Mouse (Mus musculus): ENCODE data around the gene Vkorc1l1. TPM values are rescaled to one million over a fixed set of nuclear protein-coding genes. Genes with fewer than 3 reads are reported as not detected.

The Vkorc1l1 gene
- polyA plus RNA-seq, 1 experiment from 2014 or later: 31.3 TPM

DNA sequence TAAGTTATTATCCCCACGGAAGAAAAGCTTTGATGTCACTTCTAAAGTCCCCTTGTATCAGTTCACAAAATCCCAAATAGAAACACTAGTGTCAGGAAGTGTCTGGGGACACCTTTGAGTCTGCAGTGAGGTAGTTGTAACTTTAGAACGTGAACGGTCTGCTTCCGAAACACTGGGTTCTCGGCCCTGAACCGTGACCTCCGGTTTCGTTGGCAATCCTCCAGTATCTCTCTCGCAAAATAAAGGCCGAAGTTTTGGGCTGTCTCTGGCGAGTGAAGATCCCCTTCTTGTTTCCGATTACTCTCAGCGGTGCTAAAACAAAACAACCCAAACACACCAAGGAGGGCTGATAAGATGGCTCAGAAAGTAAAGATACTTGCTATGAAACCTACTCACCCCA, 47.6 kb downstream of the Vkorc1l1 start:
- no peaks in the 10 kb centered on the region for H3K27me3 ChIP-seq
- H3K36me3 ChIP-seq: no peaks in the 10 kb centered on the region
- no peak for ATAC-seq (replicated peaks)
- WGBS: 86% methylated on average over 13 of the region's 13 CpGs
- H3K4me1 ChIP-seq: no peaks in the 10 kb centered on the region
- no peaks in the 10 kb centered on the region for H3K9me3 ChIP-seq
- H3K4me2 ChIP-seq (replicated peaks): no peak overlapping the region
- H3K27ac ChIP-seq (replicated peaks): no peak overlapping the region
- no peak overlapping the region for H3K9ac ChIP-seq (replicated peaks)
- H3K4me3 ChIP-seq: no peak overlapping the region

DNA sequence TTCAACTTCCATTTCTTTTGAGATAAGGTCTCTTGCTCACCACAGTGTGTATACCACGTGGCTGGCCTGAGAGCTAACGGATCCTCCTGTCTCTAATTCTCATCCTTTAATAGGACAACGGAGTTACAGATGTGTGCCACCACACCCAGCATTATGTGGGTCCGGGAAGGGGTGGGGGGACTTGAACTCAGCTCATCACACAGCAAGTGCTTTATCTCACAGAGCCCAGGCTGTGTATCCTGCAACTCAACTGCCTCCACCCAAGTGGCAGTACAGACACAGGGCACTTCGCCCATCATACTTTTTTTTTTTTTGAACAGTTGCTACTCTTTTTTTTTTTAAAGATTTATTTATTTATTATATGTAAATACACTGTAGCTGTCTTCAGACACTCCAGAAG, 50.1 kb downstream of the Vkorc1l1 start:
- H3K27me3 ChIP-seq: no peaks in the 10 kb centered on the region
- no peak for ATAC-seq (replicated peaks)
- no peak overlapping the region for H3K27ac ChIP-seq (replicated peaks)
- H3K9me3 ChIP-seq: no peaks in the 10 kb centered on the region
- WGBS: 95% methylated on average over 5 of the region's 5 CpGs
- no peak overlapping the region for H3K9ac ChIP-seq (replicated peaks)
- no peak overlapping the region for H3K4me3 ChIP-seq
- no peaks in the 10 kb centered on the region for H3K36me3 ChIP-seq
- H3K4me2 ChIP-seq (replicated peaks): no peak overlapping the region
- no peaks in the 10 kb centered on the region for H3K4me1 ChIP-seq

DNA sequence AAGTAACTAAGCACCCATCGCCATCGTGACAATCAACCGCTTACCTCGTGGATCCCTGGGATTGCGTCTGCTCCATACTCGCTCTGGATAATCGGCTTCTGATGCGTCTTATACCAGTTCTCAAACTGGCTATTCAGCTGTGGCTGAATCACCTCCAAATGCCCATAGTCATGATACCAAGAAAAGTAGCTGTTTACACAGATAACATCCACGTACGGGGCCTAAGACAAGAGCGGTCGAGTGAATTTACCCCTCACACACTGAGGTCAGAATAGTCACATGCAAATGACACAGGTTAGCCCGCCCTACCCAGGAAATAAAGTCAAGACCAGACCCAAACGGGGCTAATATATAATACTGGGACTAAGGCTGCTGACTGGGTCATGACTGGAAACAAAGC, 51.6 kb downstream of the Vkorc1l1 start:
- ATAC-seq (replicated peaks): no peak
- Histone ChIP-seq H3K9ac (replicated peaks) (no peak overlapping the region), H3K9me3 (no peaks in the 10 kb centered on the region), H3K4me2 (replicated peaks) (no peak overlapping the region), H3K4me1 (no peaks in the 10 kb centered on the region), H3K4me3 (no peak overlapping the region), H3K36me3 (no peaks in the 10 kb centered on the region), H3K27ac (replicated peaks) (no peak overlapping the region), H3K27me3 (no peaks in the 10 kb centered on the region)
- WGBS: 89% methylated on average over 14 of the region's 14 CpGs

DNA sequence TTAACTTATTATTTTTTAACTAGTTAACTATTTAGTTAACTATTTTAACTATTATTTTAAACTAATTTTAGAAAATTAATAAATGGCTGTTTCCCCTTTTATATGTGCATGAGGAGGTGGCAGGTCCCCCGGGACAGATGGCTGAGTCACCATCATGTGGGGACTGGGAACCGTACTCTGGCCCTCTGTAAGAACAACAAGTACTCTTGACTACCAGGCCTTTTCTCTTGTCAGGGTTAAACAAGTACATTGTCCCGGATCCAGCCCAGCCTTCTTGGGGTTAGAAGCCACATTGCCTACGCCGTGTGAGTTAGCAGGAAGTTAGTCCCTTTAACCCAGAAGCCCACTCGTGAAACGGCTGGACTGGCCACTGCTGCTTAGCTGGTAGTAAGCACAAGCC, 53.2 kb downstream of the Vkorc1l1 start:
- Histone ChIP-seq H3K4me2 (replicated peaks) (no peak overlapping the region), H3K27ac (replicated peaks) (no peak overlapping the region), H3K4me3 (no peak overlapping the region), H3K4me1 (no peaks in the 10 kb centered on the region), H3K36me3 (no peaks in the 10 kb centered on the region), H3K27me3 (no peaks in the 10 kb centered on the region), H3K9me3 (no peaks in the 10 kb centered on the region), H3K9ac (replicated peaks) (no peak overlapping the region)
- WGBS: 95% methylated on average over 7 of the region's 7 CpGs
- ATAC-seq (replicated peaks): no peak

DNA sequence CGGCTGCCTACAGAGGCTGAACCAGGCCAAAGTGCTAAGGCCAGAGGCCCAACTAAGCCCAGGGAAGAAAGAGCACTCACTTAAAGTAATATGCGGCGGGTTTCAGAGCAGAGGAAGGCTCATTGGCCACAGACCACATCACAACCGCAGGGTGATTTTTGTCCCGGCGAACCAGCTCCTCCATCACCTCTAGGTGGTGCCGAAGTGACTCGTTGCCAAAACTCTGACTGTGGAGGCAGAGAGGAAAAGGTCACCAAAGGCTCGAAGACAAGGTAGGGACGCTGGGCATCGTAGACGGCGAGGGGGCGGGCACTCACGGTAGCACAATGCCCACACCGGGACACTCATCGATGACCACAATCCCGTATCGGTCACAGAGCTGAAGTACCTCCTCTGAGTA, 55.9 kb downstream of the Vkorc1l1 start:
- Histone ChIP-seq H3K4me2 (replicated peaks) (no peak overlapping the region), H3K4me1 (peaks cover 1% of the 10 kb centered on the region), H3K9ac (replicated peaks) (no peak overlapping the region), H3K4me3 (no peak overlapping the region), H3K36me3 (no peaks in the 10 kb centered on the region), H3K27me3 (no peaks in the 10 kb centered on the region), H3K27ac (replicated peaks) (no peak overlapping the region), H3K9me3 (no peaks in the 10 kb centered on the region)
- 77% methylated on average over 19 of the region's 19 CpGs for WGBS
- no peak for ATAC-seq (replicated peaks)

DNA sequence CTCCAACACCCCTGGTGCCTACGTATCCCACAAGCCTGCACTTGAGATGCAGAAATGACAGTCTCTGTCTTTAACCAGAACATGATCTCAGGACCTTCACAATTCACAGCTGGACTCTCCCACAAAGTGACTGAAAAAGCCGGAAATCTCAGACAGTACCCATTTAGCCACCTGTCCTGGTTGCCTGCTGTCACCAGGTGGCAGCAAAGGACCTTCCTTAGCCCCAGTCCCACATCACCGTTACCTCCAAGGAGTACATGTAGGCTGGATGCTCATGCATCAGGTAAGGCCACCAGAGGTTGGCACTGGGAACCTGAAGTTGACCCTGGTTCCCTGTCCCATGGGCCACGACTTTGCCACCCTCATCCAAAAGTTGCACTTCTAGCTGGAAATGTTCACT, 57.3 kb downstream of the Vkorc1l1 start:
- Histone ChIP-seq H3K36me3 (no peaks in the 10 kb centered on the region), H3K4me2 (replicated peaks) (no peak overlapping the region), H3K27ac (replicated peaks) (no peak overlapping the region), H3K27me3 (no peaks in the 10 kb centered on the region), H3K4me1 (peaks cover 4% of the 10 kb centered on the region), H3K9ac (replicated peaks) (no peak overlapping the region), H3K4me3 (no peak overlapping the region), H3K9me3 (no peaks in the 10 kb centered on the region)
- 30% methylated on average over 4 of the region's 4 CpGs for WGBS
- no peak for ATAC-seq (replicated peaks)

DNA sequence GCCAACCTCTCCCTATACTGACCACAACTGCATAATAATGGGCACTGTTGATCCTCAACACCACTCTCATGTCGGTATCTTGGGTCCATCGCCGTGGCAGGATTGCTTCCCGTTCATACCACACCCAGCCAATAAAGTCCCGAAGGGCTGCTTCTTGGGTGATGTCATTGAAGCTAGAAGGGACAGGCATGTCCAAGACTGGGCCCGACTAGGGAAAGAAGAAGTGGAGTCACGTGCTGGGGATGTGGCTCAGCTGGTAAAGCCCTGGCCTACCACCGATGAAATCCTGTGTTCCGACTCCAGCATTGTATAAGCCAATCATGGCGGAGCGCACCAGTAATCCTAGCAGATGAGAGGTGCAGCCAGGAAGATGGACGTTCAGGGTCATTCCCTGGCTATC, 59.0 kb downstream of the Vkorc1l1 start:
- no peaks in the 10 kb centered on the region for H3K9me3 ChIP-seq
- no peak overlapping the region for H3K27ac ChIP-seq (replicated peaks)
- H3K36me3 ChIP-seq: no peaks in the 10 kb centered on the region
- WGBS: 93% methylated on average over 12 of the region's 12 CpGs
- H3K27me3 ChIP-seq: no peaks in the 10 kb centered on the region
- H3K4me2 ChIP-seq (replicated peaks): no peak overlapping the region
- peaks cover 4% of the 10 kb centered on the region for H3K4me1 ChIP-seq
- ATAC-seq (replicated peaks): no peak
- no peak overlapping the region for H3K9ac ChIP-seq (replicated peaks)
- H3K4me3 ChIP-seq: no peak overlapping the region

DNA sequence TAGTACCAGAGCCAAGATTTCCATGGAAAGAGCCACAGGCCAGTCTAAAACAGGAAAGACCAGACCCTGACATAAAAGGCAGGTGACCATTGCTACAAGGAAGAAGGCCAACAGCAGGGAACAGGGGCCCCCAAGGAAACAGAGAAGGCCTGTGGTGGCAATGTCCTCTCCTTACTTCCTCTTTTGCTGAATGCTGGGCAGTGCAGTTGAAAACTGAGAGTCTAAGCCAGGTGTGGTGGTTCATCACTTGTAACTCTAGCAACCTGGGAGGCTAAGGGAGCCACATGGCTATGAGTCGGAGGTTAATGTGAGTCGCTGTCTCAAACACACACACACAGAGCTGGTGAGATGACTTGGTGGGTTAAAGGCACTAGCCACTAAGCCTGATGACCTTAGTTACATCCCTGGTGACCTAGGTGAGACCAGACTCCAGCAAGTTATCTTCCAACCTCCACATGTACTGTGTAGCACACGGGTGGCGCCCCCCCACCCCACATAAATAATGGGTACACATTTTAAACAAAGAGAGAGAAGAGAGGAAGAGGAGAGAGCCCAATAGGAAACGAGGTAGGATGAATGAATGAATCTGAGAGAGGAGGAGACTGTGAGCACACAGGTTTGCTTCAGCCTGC, 59.7 kb downstream of the Vkorc1l1 start:
- Histone ChIP-seq H3K9me3 (no peaks in the 10 kb centered on the region), H3K27ac (replicated peaks) (no peak overlapping the region), H3K36me3 (no peaks in the 10 kb centered on the region), H3K9ac (replicated peaks) (no peak overlapping the region), H3K4me2 (replicated peaks) (peak overlapping the region; percentile 81; the same call in 1 of the 2 replicates), H3K4me3 (peak overlapping the region; percentile 49), H3K27me3 (no peaks in the 10 kb centered on the region), H3K4me1 (peaks cover 4% of the 10 kb centered on the region)
- WGBS: 72% methylated on average over 5 of the region's 5 CpGs
- no peak for ATAC-seq (replicated peaks)

DNA sequence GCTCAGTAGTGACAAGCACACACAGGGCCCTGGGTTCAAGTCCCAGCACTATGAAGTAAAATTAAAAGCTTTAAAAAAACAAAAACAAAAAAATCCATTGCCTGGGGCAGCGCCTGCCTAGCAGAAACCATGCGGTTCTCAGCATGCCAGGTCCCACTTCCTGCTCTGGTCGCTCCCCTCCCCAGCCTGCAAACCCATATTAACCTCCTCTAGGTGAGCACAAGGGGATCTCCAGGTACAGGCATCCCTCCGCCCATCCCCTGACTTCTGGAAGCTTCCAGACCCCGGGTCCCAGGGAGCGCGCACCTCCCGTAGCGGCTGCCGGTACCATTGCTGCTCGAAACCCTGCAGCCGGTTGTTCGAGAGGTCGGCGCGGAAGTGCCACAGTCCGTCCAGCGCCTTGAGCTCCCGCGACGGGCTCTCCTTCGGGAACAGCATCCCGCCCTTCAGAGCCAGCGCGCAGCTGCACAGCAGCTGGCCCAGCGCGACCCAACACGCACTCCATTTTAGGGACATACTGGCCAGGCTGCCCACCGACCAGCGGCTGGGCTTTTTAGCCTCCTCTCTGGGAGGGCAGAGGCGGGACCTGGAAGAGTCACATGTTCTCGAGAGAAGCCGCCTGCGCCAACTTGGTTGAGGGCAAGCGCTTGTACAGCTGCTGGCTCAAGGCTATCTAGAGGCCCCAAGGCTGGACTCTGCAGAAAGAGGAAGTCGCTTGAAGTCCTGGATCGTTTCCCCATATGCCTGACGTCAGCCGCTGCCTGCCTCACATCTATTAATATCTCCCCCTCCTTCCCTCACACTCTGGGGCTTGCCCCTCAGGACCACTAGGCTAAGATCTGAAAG, 60.8 kb downstream of the Vkorc1l1 start, which contains the start of gene Gusb:
Gusb (minus strand) TSS at position 749 of the 846 bp plus-strand sequence.
- WGBS: 1% methylated on average over 39 of the region's 39 CpGs
- no peaks in the 10 kb centered on the region for H3K27me3 ChIP-seq
- no peak within 1 kb of the TSS; the same call in 1 of the 2 replicates for H3K27ac ChIP-seq (replicated peaks)
- H3K4me3 ChIP-seq: peak within 1 kb of the TSS; percentile 49
- peak; percentile 84 for ATAC-seq (replicated peaks)
- H3K9ac ChIP-seq (replicated peaks): peak within 1 kb of the TSS; percentile 53
- no peaks in the 10 kb centered on the region for H3K9me3 ChIP-seq
- peaks cover 4% of the 10 kb centered on the region for H3K4me1 ChIP-seq
- H3K36me3 ChIP-seq: no peaks in the 10 kb centered on the region
- H3K4me2 ChIP-seq (replicated peaks): peak within 1 kb of the TSS; percentile 81

DNA sequence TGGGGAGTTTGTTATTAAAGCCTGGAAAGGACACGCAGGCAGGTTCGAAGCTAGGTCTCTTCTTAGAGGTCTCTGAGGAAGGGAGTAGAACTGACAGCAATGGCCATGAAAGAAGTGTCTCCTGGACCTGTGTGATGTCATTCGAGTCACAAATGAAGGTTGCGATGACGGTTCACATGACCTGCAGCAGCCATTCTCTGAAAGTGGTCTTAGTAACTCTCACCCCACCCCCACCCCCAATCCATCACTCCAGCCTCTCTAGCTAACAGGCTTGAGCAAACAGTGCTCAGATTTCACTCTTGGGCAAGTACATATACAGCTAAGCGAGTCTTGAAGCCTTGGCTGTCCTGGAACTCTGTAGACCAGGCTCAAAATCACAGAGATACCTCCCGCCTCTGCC, 61.5 kb downstream of the Vkorc1l1 start:
- H3K4me3 ChIP-seq: peak overlapping the region; percentile 49; the same call in 1 of the 2 replicates
- H3K4me1 ChIP-seq: peaks cover 4% of the 10 kb centered on the region
- 79% methylated on average over 7 of the region's 7 CpGs for WGBS
- H3K4me2 ChIP-seq (replicated peaks): peak overlapping the region; percentile 81; the same call in 1 of the 2 replicates
- H3K9me3 ChIP-seq: no peaks in the 10 kb centered on the region
- no peaks in the 10 kb centered on the region for H3K36me3 ChIP-seq
- no peak overlapping the region for H3K9ac ChIP-seq (replicated peaks)
- H3K27ac ChIP-seq (replicated peaks): no peak overlapping the region
- ATAC-seq (replicated peaks): no peak
- no peaks in the 10 kb centered on the region for H3K27me3 ChIP-seq

DNA sequence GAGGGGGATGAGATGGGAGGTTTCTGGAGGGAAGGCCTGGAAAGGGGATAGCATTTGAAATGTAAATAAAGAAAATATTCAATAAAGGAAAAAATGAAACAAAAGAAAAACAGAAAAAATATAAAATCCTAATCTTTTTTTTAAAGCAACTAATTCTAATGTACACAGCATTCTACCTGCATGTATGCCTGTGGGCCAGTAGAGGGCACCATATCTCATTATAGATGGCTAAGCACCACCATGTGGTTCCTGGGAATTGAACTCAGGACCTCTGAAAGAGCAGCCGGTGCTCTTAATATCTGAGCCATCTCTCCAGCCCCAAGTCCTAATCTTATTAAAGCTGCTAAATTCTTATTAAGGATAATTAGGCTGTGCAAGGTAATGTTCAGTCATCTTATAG, 65.6 kb downstream of the Vkorc1l1 start:
- no peak overlapping the region for H3K4me3 ChIP-seq
- no peaks in the 10 kb centered on the region for H3K27me3 ChIP-seq
- H3K36me3 ChIP-seq: peaks cover 9% of the 10 kb centered on the region
- no peak for ATAC-seq (replicated peaks)
- no peaks in the 10 kb centered on the region for H3K9me3 ChIP-seq
- H3K4me1 ChIP-seq: peaks cover 4% of the 10 kb centered on the region
- no peak overlapping the region for H3K9ac ChIP-seq (replicated peaks)
- 95% methylated on average over 1 of the region's 1 CpGs for WGBS
- H3K4me2 ChIP-seq (replicated peaks): no peak overlapping the region
- no peak overlapping the region for H3K27ac ChIP-seq (replicated peaks)

DNA sequence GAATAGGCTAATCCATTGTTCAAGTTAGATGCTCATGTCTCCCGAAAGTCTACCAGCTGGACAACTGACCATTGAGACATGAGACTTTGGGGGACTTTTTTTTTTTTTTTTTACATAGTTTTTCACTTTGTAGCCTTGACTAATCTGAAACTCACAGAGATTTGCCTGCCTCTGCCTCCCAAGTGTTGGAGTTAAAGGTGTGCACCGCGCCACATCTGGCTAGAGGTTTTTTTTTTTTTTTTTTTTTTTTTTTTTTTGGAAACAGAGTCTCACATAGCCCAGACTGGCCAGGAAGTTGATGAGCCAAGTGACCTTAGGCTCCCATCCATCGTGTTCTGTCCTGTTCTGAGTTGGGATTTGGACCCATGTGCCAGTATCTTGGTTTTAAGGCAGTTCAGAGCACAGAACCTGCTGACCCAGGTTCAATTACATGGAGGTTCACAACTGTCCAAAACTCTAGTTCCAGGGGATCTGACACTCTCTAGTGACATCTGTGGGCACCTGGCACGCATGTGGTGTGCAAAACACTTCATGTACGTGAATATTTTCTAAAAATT, 66.3 kb downstream of the Vkorc1l1 start:
- Histone ChIP-seq H3K27ac (replicated peaks) (no peak overlapping the region), H3K9me3 (no peaks in the 10 kb centered on the region), H3K4me1 (no peaks in the 10 kb centered on the region; the same call in 1 of the 2 replicates), H3K4me2 (replicated peaks) (no peak overlapping the region), H3K36me3 (peaks cover 9% of the 10 kb centered on the region), H3K27me3 (no peaks in the 10 kb centered on the region), H3K4me3 (no peak overlapping the region), H3K9ac (replicated peaks) (no peak overlapping the region)
- 80% methylated on average over 6 of the region's 6 CpGs for WGBS
- ATAC-seq (replicated peaks): no peak

Measured in forebrain, embryonic 15.5 days (tissue).